Mouse (Mus musculus) activated CD4-positive, CD25-positive, alpha-beta regulatory T cell, adult 4 months (primary cell): ENCODE data around the gene Slc25a12. TPM values are rescaled to one million over a fixed set of nuclear protein-coding genes. Genes with fewer than 3 reads are reported as not detected.

ENCODE experiments used
- ATAC-seq: one replicate; pipeline ENCODE4 v1.8.0; 2017
- polyA plus RNA-seq, 2 experiments: library from polyadenylated mRNA; unstranded; fragments of 100-300 nt; shearing (Covaris generic); gene quantifications; one replicate each; pipeline ENCODE4 v1.2.1; 2017

Slc25a12 gene
- polyA plus RNA-seq, 2 experiments from 2014 or later, result 56.8 to 60.5 TPM

GRCm38 (mm10) chr2:71349511-71349910 is 18.0 kb downstream of the Slc25a12 start:
- ATAC-seq, result no peak

- no peak for ATAC-seq
Observed at GRCm38 (mm10) chr2:71347732-71348490, 19.6 kb downstream of the Slc25a12 start.

GRCm38 (mm10) chr2:71347160-71347559 is 20.4 kb downstream of the Slc25a12 start:
- ATAC-seq, result no peak

- no peak for ATAC-seq
Observed at GRCm38 (mm10) chr2:71343884-71344640, 23.5 kb downstream of the Slc25a12 start.

- peak; percentile 19 for ATAC-seq
Observed at GRCm38 (mm10) chr2:71340126-71340525, 27.4 kb downstream of the Slc25a12 start.

GRCm38 (mm10) chr2:71338145-71338796 is 29.3 kb downstream of the Slc25a12 start:
- no peak for ATAC-seq

- ATAC-seq, result no peak
Observed at GRCm38 (mm10) chr2:71336631-71337030, 30.9 kb downstream of the Slc25a12 start.

GRCm38 (mm10) chr2:71336209-71336608 is 31.3 kb downstream of the Slc25a12 start:
- ATAC-seq, result no peak

GRCm38 (mm10) chr2:71333986-71334822 is 33.3 kb downstream of the Slc25a12 start:
- ATAC-seq, result no peak

GRCm38 (mm10) chr2:71329761-71330160 is 37.8 kb downstream of the Slc25a12 start:
- ATAC-seq, result no peak

GRCm38 (mm10) chr2:71328391-71329160 is 39.0 kb downstream of the Slc25a12 start:
- ATAC-seq, result no peak

GRCm38 (mm10) chr2:71327715-71328114 is 39.8 kb downstream of the Slc25a12 start:
- no peak for ATAC-seq

- ATAC-seq, result no peak
Observed at GRCm38 (mm10) chr2:71326766-71327464, 40.6 kb downstream of the Slc25a12 start.

GRCm38 (mm10) chr2:71323886-71324285 is 43.7 kb downstream of the Slc25a12 start:
- no peak for ATAC-seq

GRCm38 (mm10) chr2:71321486-71321885 is 46.1 kb downstream of the Slc25a12 start:
- no peak for ATAC-seq

- no peak for ATAC-seq
Observed at GRCm38 (mm10) chr2:71316116-71316789, 51.3 kb downstream of the Slc25a12 start.

- no peak for ATAC-seq
Observed at GRCm38 (mm10) chr2:71315022-71315421, 52.5 kb downstream of the Slc25a12 start.

- no peak for ATAC-seq
Observed at GRCm38 (mm10) chr2:71314080-71314479, 53.5 kb downstream of the Slc25a12 start.

GRCm38 (mm10) chr2:71312067-71312466 is 55.5 kb downstream of the Slc25a12 start:
- no peak for ATAC-seq

- no peak for ATAC-seq
Observed at GRCm38 (mm10) chr2:71309726-71310125, 57.8 kb downstream of the Slc25a12 start.
